7 mouse cellular contexts compared by ENCODE assay signal in the genomic region with DNA sequence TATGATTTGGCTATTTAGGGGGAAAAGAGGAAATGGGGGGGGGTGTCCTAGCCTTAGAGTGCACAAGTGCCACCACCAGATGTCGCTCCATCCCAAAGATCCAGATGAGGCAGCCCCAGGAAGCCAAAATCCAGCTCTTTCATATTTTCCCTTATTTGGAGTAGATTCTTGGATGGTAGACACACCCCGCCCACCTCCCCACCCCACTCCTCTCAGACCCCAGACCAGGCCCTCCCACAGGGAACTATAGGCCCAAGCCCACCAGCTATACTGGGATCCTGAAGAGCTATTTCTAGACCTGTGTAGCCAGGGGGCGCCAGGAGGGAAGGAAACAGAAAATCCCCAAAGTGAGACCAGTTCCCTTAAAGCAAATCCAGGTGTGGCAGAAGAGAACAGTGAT. TPM values are rescaled to one million over a fixed set of nuclear protein-coding genes. Genes with fewer than 3 reads are reported as not detected.
A peak's percentile ranks its signal among the peaks of the same experiment; 100 is the strongest.
DNase-seq lines count a peak whose midpoint lies in the region; ATAC-seq and TF ChIP-seq lines count a peak whose summit lies in the region.

No protein-coding gene starts in this region.

- no peak overlapping the region; a peak in 1 of 4 replicates for H3K4me3 ChIP-seq in MEL (ENCODE audit: control insufficient read depth in 1 of 2, insufficient read depth in 1 of 2, low read depth in 2 of 2, low read length in 2 of 2)
- peak overlapping the region; percentile 32; the same call in 1 of the 2 replicates for H3K4me3 ChIP-seq in cortical plate, adult 2 months (ENCODE audit: insufficient read depth, low read length)
- H3K4me3 ChIP-seq in heart, embryonic 15.5 days = peak overlapping the region; percentile 53

- 13% methylated on average over 3 of the region's 3 CpGs for WGBS in heart, embryonic 15.5 days

- no peak for TF ChIP-seq EP300 in MEL (IDR thresholded peaks at IDR 0.05; ENCODE audit: low read depth in 1 of 2, low read length in 2 of 2)

- H3K27me3 ChIP-seq in MEL (ENCODE audit: control insufficient read depth in 1 of 2, insufficient read depth in 2 of 2, low read length in 2 of 2) = no peaks in the 10 kb centered on the region
- H3K27me3 ChIP-seq in heart, embryonic 15.5 days = no peaks in the 10 kb centered on the region

- no peak overlapping the region for H3K9ac ChIP-seq in MEL (ENCODE audit: control insufficient read depth, low read depth, low read length, poor library complexity, severe bottlenecking)
- H3K9ac ChIP-seq in heart, embryonic 15.5 days = peak overlapping the region; percentile 60; the same call in 1 of the 2 replicates

- ATAC-seq in heart, embryonic 15.5 days (replicated peaks; ENCODE audit: insufficient number of reproducible peaks, insufficient read depth, low FRiP score, low read depth) = no peak

- TF ChIP-seq RAD21 in MEL (IDR thresholded peaks at IDR 0.05; ENCODE audit: low read depth, low read length) = peak; percentile 59

- H3K4me2 ChIP-seq in heart, embryonic 15.5 days = peak overlapping the region; percentile 70

- no peaks in the 10 kb centered on the region for H3K9me3 ChIP-seq in MEL (replicated peaks; ENCODE audit: insufficient read depth, low read length)
- H3K9me3 ChIP-seq in heart, embryonic 15.5 days (replicated peaks) = no peaks in the 10 kb centered on the region

- TF ChIP-seq POLR2A in MEL (IDR thresholded peaks at IDR 0.05; ENCODE audit: control insufficient read depth in 1 of 2, insufficient read depth in 1 of 2, low read depth in 1 of 2, low read length in 2 of 2, poor library complexity in 1 of 2) = no peak
- TF ChIP-seq POLR2A in cortical plate, adult 2 months (IDR thresholded peaks at IDR 0.05; ENCODE audit: extremely low read depth, insufficient read depth, low read length) = no peak

- peak in 2 of 3 experiments; percentile 46 to 67; a peak in 5 of 6 replicates for TF ChIP-seq CTCF in MEL (IDR thresholded peaks at IDR 0.05 in 2 of 3, conservative IDR thresholded peaks at IDR 0.05 in 1 of 3; ENCODE audit: control insufficient read depth in 1 of 3, insufficient read depth in 1 of 3, low read depth in 2 of 3, low read length in 3 of 3, poor library complexity in 1 of 3, severe bottlenecking in 1 of 3)
- peak; percentile 37; the same call in 1 of the 2 replicates for TF ChIP-seq CTCF in cortical plate, adult 2 months (IDR thresholded peaks at IDR 0.05; ENCODE audit: extremely low read depth, insufficient read depth, low read length)

- H3K79me2 ChIP-seq in MEL (ENCODE audit: control insufficient read depth, insufficient read depth, low read length, poor library complexity) = peaks cover 14% of the 10 kb centered on the region

- no peak overlapping the region for H3K27ac ChIP-seq in MEL (ENCODE audit: control insufficient read depth, low read depth, low read length)
- H3K27ac ChIP-seq in cortical plate, adult 2 months (ENCODE audit: insufficient read depth, low read length) = no peak overlapping the region
- H3K27ac ChIP-seq in heart, embryonic 15.5 days = peak overlapping the region; percentile 80

- peaks cover 0 to 7% of the 10 kb centered on the region in 2 experiments; a peak in 2 of 4 replicates for H3K4me1 ChIP-seq in MEL (ENCODE audit: control insufficient read depth in 1 of 2, insufficient read depth in 2 of 2, low read length in 2 of 2)
- no peaks in the 10 kb centered on the region for H3K4me1 ChIP-seq in cortical plate, adult 2 months (ENCODE audit: control insufficient read depth, insufficient read depth, low read length)
- H3K4me1 ChIP-seq in heart, embryonic 15.5 days (replicated peaks) = peaks cover 9% of the 10 kb centered on the region

- H3K36me3 ChIP-seq in MEL (ENCODE audit: control insufficient read depth in 1 of 2, insufficient read depth in 2 of 2, low read length in 2 of 2) = peaks cover 0 to 3% of the 10 kb centered on the region in 2 experiments; a peak in 2 of 4 replicates
- no peaks in the 10 kb centered on the region for H3K36me3 ChIP-seq in heart, embryonic 15.5 days

- DNase-seq in B cell, adult 2 months = peak; percentile 61 to 65
- peak; percentile 72 for DNase-seq in MEL (ENCODE audit: low read depth, low spot score)
- DNase-seq in layer of hippocampus, postnatal 10 days (ENCODE audit: low spot score in 2 of 2) = peak; percentile 60 to 68
- peak; percentile 57 to 81 for DNase-seq in lung, postnatal 4 days
- DNase-seq in spleen, postnatal 36 days (ENCODE audit: low spot score in 2 of 2) = peak; percentile 55 to 63

TF ChIP-seq in MEL, 35 proteins besides CTCF, POLR2A, EP300 and RAD21 (continues in another document):
- TF ChIP-seq ZC3H11A (IDR thresholded peaks at IDR 0.05; ENCODE audit: low read depth, low read length) (peak; percentile 38), NRF1 (IDR thresholded peaks at IDR 0.05; ENCODE audit: insufficient read depth, low read depth, low read length, poor library complexity, severe bottlenecking) (no peak), CHD1 (IDR thresholded peaks at IDR 0.05; ENCODE audit: low read depth, low read length) (no peak), HCFC1 (IDR thresholded peaks at IDR 0.05; ENCODE audit: low read depth, low read length) (0 out of 2 replicates have a peak, but pooled peaks have one; percentile 15), TBP (IDR thresholded peaks at IDR 0.05; ENCODE audit: low read depth, low read length) (no peak), USF2 (IDR thresholded peaks at IDR 0.05; ENCODE audit: borderline replicate concordance in 1 of 2, insufficient read depth in 1 of 2, low read depth in 1 of 2, low read length in 2 of 2) (no peak), ELF1 (IDR thresholded peaks at IDR 0.05; ENCODE audit: low read depth, low read length) (no peak), ZKSCAN1 (IDR thresholded peaks at IDR 0.05; ENCODE audit: low read depth, low read length) (no peak), ZMIZ1 (IDR thresholded peaks at IDR 0.05; ENCODE audit: low read depth, low read length) (no peak), MYC (IDR thresholded peaks at IDR 0.05; ENCODE audit: low read depth, low read length) (no peak), MAZ (IDR thresholded peaks at IDR 0.05; ENCODE audit: low read depth, low read length) (peak; percentile 77), UBTF (IDR thresholded peaks at IDR 0.05; ENCODE audit: borderline replicate concordance, insufficient read depth, low read depth, low read length) (no peak), BHLHE40 (IDR thresholded peaks at IDR 0.05; ENCODE audit: borderline replicate concordance, low read depth, low read length) (no peak), TAL1 (IDR thresholded peaks at IDR 0.05; ENCODE audit: low read length) (no peak), ETS1 (IDR thresholded peaks at IDR 0.05; ENCODE audit: low read depth, low read length) (no peak), RCOR1 (IDR thresholded peaks at IDR 0.05; ENCODE audit: low read depth, low read length) (no peak), MYB (IDR thresholded peaks at IDR 0.05; ENCODE audit: low read depth, low read length) (no peak), SIN3A (IDR thresholded peaks at IDR 0.05; ENCODE audit: low read length) (0 out of 2 replicates have a peak, but pooled peaks have one; percentile 40), POLR2AphosphoS2 (IDR thresholded peaks at IDR 0.05; ENCODE audit: low read length) (no peak), SMC3 (IDR thresholded peaks at IDR 0.05; ENCODE audit: low read depth, low read length) (peak; percentile 53), JUND (IDR thresholded peaks at IDR 0.05; ENCODE audit: low read depth, low read length) (no peak), KAT2A (conservative IDR thresholded peaks at IDR 0.05; ENCODE audit: low read depth, low read length) (no peak), MEF2A (IDR thresholded peaks at IDR 0.05; ENCODE audit: extremely low read depth, insufficient replicate concordance, low read depth, low read length, poor library complexity, severe bottlenecking) (no peak), CHD2 (IDR thresholded peaks at IDR 0.05; ENCODE audit: low read length) (no peak)

RNA-seq across cellular contexts. Expression of gene Flna, which starts 1.0 kb away (rescaled TPM):
- 111 and 155 TPM in 2 replicates for total RNA-seq in MEL (2012; rRNA removed)
- polyA plus RNA-seq in MEL (2012; ENCODE audit: insufficient read depth in 1 of 2, insufficient read length in 2 of 2, low read depth in 1 of 2, low replicate concordance in 2 of 2, missing spikeins in 1 of 2) = 100 to 1,000 TPM; 147 to 233 TPM
- 157 and 175 TPM in 2 replicates for polyA plus RNA-seq in cortical plate, adult 2 months (2012; rRNA removed)
- 124 and 188 TPM in 2 replicates for polyA plus RNA-seq in heart, embryonic 15.5 days (2015; fragmentation: Nextera tagmentation; extraction: Ambion mirVana)
- total RNA-seq in layer of hippocampus, postnatal 10 days (2021) = 100 to 1,000 TPM; 210 to 252 TPM

RNA-seq across cellular contexts. Expression of gene Emd, which starts 5.8 kb away (rescaled TPM):
- 52.2 and 55.5 TPM in 2 replicates for total RNA-seq in MEL (2012; rRNA removed)
- 100 to 1,000 TPM; 130 to 157 TPM for polyA plus RNA-seq in MEL (2012; ENCODE audit: insufficient read depth in 1 of 2, insufficient read length in 2 of 2, low read depth in 1 of 2, low replicate concordance in 2 of 2, missing spikeins in 1 of 2)
- polyA plus RNA-seq in cortical plate, adult 2 months (2012; rRNA removed) = 41.9 and 43.6 TPM in 2 replicates
- 14.5 and 14.9 TPM in 2 replicates for polyA plus RNA-seq in heart, embryonic 15.5 days (2015; fragmentation: Nextera tagmentation; extraction: Ambion mirVana)
- total RNA-seq in layer of hippocampus, postnatal 10 days (2021) = 10 to 100 TPM; 36.0 to 44.7 TPM

RNA-seq across cellular contexts. Expression of gene Rpl10, which starts 22.0 kb away (rescaled TPM):
- 3,229 and 3,230 TPM in 2 replicates for total RNA-seq in MEL (2012; rRNA removed)
- 100 to 1,000 TPM in 1 of 2 experiments, not detected in 1; 232 TPM for polyA plus RNA-seq in MEL (2012; ENCODE audit: insufficient read depth in 1 of 2, insufficient read length in 2 of 2, low read depth in 1 of 2, low replicate concordance in 2 of 2, missing spikeins in 1 of 2)
- 770 and 800 TPM in 2 replicates for polyA plus RNA-seq in cortical plate, adult 2 months (2012; rRNA removed)
- polyA plus RNA-seq in heart, embryonic 15.5 days (2015; fragmentation: Nextera tagmentation; extraction: Ambion mirVana) = 413 and 447 TPM in 2 replicates
- total RNA-seq in layer of hippocampus, postnatal 10 days (2021) = 100 to 1,000 TPM; 203 to 222 TPM

RNA-seq across cellular contexts. Expression of gene Taz, which starts 33.1 kb away (rescaled TPM):
- total RNA-seq in MEL (2012; rRNA removed) = 26.1 and 28.0 TPM in 2 replicates
- polyA plus RNA-seq in MEL (2012; ENCODE audit: insufficient read depth in 1 of 2, insufficient read length in 2 of 2, low read depth in 1 of 2, low replicate concordance in 2 of 2, missing spikeins in 1 of 2) = 10 to 100 TPM in 1 of 2 experiments, not detected in 1; 34.1 TPM
- 83.0 and 101 TPM in 2 replicates for polyA plus RNA-seq in cortical plate, adult 2 months (2012; rRNA removed)
- 70.3 and 76.6 TPM in 2 replicates for polyA plus RNA-seq in heart, embryonic 15.5 days (2015; fragmentation: Nextera tagmentation; extraction: Ambion mirVana)
- total RNA-seq in layer of hippocampus, postnatal 10 days (2021) = 10 to 100 TPM; 54.6 to 54.7 TPM

RNA-seq across cellular contexts. Expression of gene Dnase1l1, which starts 33.5 kb away (rescaled TPM):
- total RNA-seq in MEL (2012; rRNA removed) = 5.0 and 5.6 TPM in 2 replicates
- polyA plus RNA-seq in MEL (2012; ENCODE audit: insufficient read depth in 1 of 2, insufficient read length in 2 of 2, low read depth in 1 of 2, low replicate concordance in 2 of 2, missing spikeins in 1 of 2) = 1 to 10 TPM in 1 of 2 experiments, not detected in 1; 9.5 TPM
- 5.3 TPM in 2 replicates for polyA plus RNA-seq in cortical plate, adult 2 months (2012; rRNA removed)
- 14.3 and 17.2 TPM in 2 replicates for polyA plus RNA-seq in heart, embryonic 15.5 days (2015; fragmentation: Nextera tagmentation; extraction: Ambion mirVana)
- total RNA-seq in layer of hippocampus, postnatal 10 days (2021) = 1 to 10 TPM; 2.8 to 3.5 TPM

Comparison
In these comparisons a context has a peak if more than half of its experiments do, and no peak if none do; other contexts are left out.
1. H3K4me3 ChIP-seq: peak in cortical plate, adult 2 months (single experiment) and heart, embryonic 15.5 days (single experiment); none in MEL (0 of 2).
2. Peak in every context shown above with its lines, with median percentiles within 50 percentile points of each other: DNase-seq.